Mouse (Mus musculus): Measurements from ENCODE around the gene Nfyb. TPM values are rescaled to one million over a fixed set of nuclear protein-coding genes. Genes with fewer than 3 reads are reported as not detected.
A peak's percentile ranks its signal among the peaks of the same experiment; 100 is the strongest.

The Nfyb gene
- polyA plus RNA-seq, 1 experiment from 2014 or later = 42.7 TPM

DNA sequence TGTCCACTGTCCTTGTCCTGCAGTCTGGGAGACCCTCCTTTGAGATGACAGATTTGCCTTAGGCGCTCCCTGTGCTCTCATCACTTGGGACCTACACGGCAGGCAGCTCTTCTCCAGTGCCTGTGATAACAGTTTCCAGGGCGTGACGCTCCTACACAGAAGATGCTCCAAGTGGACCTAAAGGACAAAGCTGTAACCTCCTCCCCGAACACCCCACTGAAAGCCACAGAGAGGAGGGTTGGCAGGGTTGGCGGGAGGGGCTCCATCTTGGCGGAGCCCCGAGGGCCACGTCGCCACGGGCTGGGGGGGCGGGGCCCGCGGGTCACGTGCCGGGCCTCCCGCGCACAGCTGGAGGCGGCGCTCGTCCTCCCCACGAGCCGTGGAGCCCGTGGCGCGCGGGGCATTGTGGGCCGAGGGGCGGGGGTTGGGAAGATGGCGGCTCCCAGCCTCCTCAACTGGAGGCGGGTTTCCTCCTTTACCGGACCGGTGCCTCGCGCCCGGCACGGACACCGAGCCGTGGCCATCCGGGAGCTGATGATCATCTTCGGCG lies 65.2 kb downstream of the Nfyb start:
- peak; percentile 98 for ATAC-seq
- Histone ChIP-seq H3K9me3 (no peaks in the 10 kb centered on the region), H3K4me3 (replicated peaks) (peak overlapping the region; percentile 92), H3K36me3 (no peaks in the 10 kb centered on the region), H3K9ac (peak overlapping the region; percentile 78), H3K4me2 (replicated peaks) (peak overlapping the region; percentile 76), H3K4me1 (replicated peaks) (0 out of 2 replicates have a peak, but pooled peaks cover 7% of the 10 kb centered on the region), H3K27ac (peak overlapping the region; percentile 54), H3K27me3 (replicated peaks) (no peaks in the 10 kb centered on the region)
- WGBS = under 1% methylated on average over 40 of the region's 42 CpGs

Other genes with a start within 250 kb of the Nfyb start
- gene 1190007I07Rik, start 140.9 kb downstream of the Nfyb start, polyA plus RNA-seq (2015; fragmentation: Nextera tagmentation; extraction: Ambion mirVana) = 57.5 and 68.4 TPM in 2 replicates
- gene Tdg, start 134.3 kb downstream of the Nfyb start, polyA plus RNA-seq (2015; fragmentation: Nextera tagmentation; extraction: Ambion mirVana) = 122 and 128 TPM in 2 replicates
- gene Glt8d2, start 73.5 kb downstream of the Nfyb start, polyA plus RNA-seq (2015; fragmentation: Nextera tagmentation; extraction: Ambion mirVana) = 5.1 and 6.9 TPM in 2 replicates
- 29.7 and 33.5 TPM in 2 replicates for gene Hcfc2, start 68.0 kb downstream of the Nfyb start, polyA plus RNA-seq (2015; fragmentation: Nextera tagmentation; extraction: Ambion mirVana)
- 106 and 115 TPM in 2 replicates for gene Txnrd1, start 69.8 kb upstream of the Nfyb start, polyA plus RNA-seq (2015; fragmentation: Nextera tagmentation; extraction: Ambion mirVana)
- 0.42 and 0.46 TPM in 2 replicates for gene Eid3, start 102.5 kb upstream of the Nfyb start, polyA plus RNA-seq (2015; fragmentation: Nextera tagmentation; extraction: Ambion mirVana)
- gene Chst11, start 221.4 kb upstream of the Nfyb start, polyA plus RNA-seq (2015; fragmentation: Nextera tagmentation; extraction: Ambion mirVana) = 0.99 and 1.4 TPM in 2 replicates